Mouse (Mus musculus) gastrocnemius, postnatal 14 days (tissue): ENCODE data around the gene 5031410I06Rik. TPM values are rescaled to one million over a fixed set of nuclear protein-coding genes. Genes with fewer than 3 reads are reported as not detected.
"Not testable (repeated sequence)": the region's sequence is repeated elsewhere in the genome, so short reads cannot be mapped to it uniquely, and the experiment has no call there.

ENCODE experiments used
- DNase-seq: peaks from one replicate; pipeline ENCODE4 v3.0.0; 2021; ENCODE audit warnings: mixed read lengths
- intact Hi-C: fragments of 180-260 bp; cut with DNase I; formaldehyde crosslinking; loops from one replicate; pipeline ENCODE4 v1.15.1; 2025; ENCODE audit warnings: low total_unique reads
- long read RNA-seq, 2 experiments: library from polyadenylated mRNA; stranded (forward); transcript quantifications; one replicate each; pipeline ENCODE4 v2.0.0; 2021
- total RNA-seq, 2 experiments: library from RNA; stranded (reverse); gene quantifications; 2 replicates each; pipeline ENCODE4 v1.2.3; 2021

5031410I06Rik gene
- total RNA-seq: not detected
- long read RNA-seq, experiment 1: 0 reads
- long read RNA-seq, experiment 2: 0 reads

GRCm38 (mm10) chr5:26105262-26105661 lies at the start of gene 5031410I06Rik:
Gene 5031410I06Rik (minus strand): TSS chr5:26105362.
- intact Hi-C loops, DNase-seq: not testable (repeated sequence)

GRCm38 (mm10) chr5:26142891-26143290 lies 37.7 kb upstream of the 5031410I06Rik start:
- intact Hi-C loops: no loop called here
- DNase-seq: no peak

- intact Hi-C loops, DNase-seq: not testable (repeated sequence)
Measured at GRCm38 (mm10) chr5:26121321-26121720, 16.2 kb upstream of the 5031410I06Rik start, which contains the start of gene Gm10220. Gene Gm10220 (minus strand): TSS chr5:26121421.

- intact Hi-C loops, DNase-seq: not testable (repeated sequence)
Measured at GRCm38 (mm10) chr5:26089191-26089590, 16.0 kb downstream of the 5031410I06Rik start, which contains the start of gene Gm10471. Gene Gm10471 (minus strand): TSS chr5:26089291.

- DNase-seq, intact Hi-C loops: not testable (repeated sequence)
Measured at GRCm38 (mm10) chr5:26079023-26079422, 26.1 kb downstream of the 5031410I06Rik start.

- DNase-seq: no peak
- intact Hi-C loops: no loop called here
Measured at GRCm38 (mm10) chr5:26070716-26071115, 34.4 kb downstream of the 5031410I06Rik start.

- DNase-seq, intact Hi-C loops: not testable (repeated sequence)
Measured at GRCm38 (mm10) chr5:26058481-26058880, 46.7 kb downstream of the 5031410I06Rik start, which contains the start of gene Gm7347. Gene Gm7347 (minus strand): TSS chr5:26058581.

Other genes with a start within 250 kb of the 5031410I06Rik start
- gene Gm21663, start 163.0 kb downstream of the 5031410I06Rik start, total RNA-seq: not detected
- gene Gm21671, start 150.9 kb downstream of the 5031410I06Rik start, total RNA-seq: not detected
- not detected for gene Gm21680, start 132.7 kb downstream of the 5031410I06Rik start, total RNA-seq
- not detected for gene Gm21698, start 116.7 kb downstream of the 5031410I06Rik start, total RNA-seq
- not detected for gene Gm1979, start 100.6 kb downstream of the 5031410I06Rik start, total RNA-seq
- gene Gm5862, start 82.4 kb downstream of the 5031410I06Rik start, total RNA-seq: not detected
- gene Speer4a, start 65.8 kb downstream of the 5031410I06Rik start, total RNA-seq: not detected
- not detected for gene Gm7347, start 46.8 kb downstream of the 5031410I06Rik start, total RNA-seq
- gene Gm10471, start 16.1 kb downstream of the 5031410I06Rik start, total RNA-seq: not detected
- gene Gm10220, start 16.1 kb upstream of the 5031410I06Rik start, total RNA-seq: not detected
- gene Gm7361, start 152.3 kb upstream of the 5031410I06Rik start, total RNA-seq: not detected